Mouse (Mus musculus): ENCODE measurements around the gene Arpp21.

- TF ChIP-seq POLR2A (IDR thresholded peaks at IDR 0.05; ENCODE audit: insufficient read depth, low read depth, low read length) (no peak), CTCF (IDR thresholded peaks at IDR 0.05) (no peak)
Observed at GRCm38 (mm10) chr9:112173778-112174177, 62.0 kb downstream of the Arpp21 start.

Measured in heart, adult 2 months (tissue).